Mouse (Mus musculus): ENCODE data around the gene Gm5615. TPM values are rescaled to one million over a fixed set of nuclear protein-coding genes. Genes with fewer than 3 reads are reported as not detected.

The Gm5615 gene
- total RNA-seq (2017), result not detected in 2 replicates

DNA sequence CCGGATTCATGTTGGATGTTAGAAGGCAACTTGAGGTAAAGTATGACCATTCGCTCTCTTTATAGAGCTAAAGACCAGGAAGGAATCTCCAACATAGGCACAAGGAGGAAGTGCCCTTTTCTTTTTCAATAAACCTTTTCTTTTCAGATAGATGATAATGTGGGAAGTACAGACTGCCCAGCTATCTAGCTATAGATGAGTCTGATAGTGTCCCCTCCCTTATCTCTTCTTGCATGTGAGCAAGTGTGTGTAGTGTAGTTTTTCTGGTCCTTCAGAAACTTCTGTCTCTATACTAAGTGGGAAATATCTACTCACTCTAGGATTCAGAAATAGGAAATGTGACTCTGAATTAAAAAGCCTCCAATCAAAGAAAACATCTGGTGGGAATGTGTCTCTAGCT, at the start of gene Gm5615:
Gm5615 (minus strand) TSS at position 101 of the 400 bp plus-strand sequence.
- ATAC-seq (replicated peaks in 1 of 2; ENCODE audit: insufficient read depth in 1 of 2, low FRiP score in 2 of 2, low TSS enrichment in 1 of 2, low read depth in 1 of 2, poor library complexity in 2 of 2, severe bottlenecking in 2 of 2), result no peak

DNA sequence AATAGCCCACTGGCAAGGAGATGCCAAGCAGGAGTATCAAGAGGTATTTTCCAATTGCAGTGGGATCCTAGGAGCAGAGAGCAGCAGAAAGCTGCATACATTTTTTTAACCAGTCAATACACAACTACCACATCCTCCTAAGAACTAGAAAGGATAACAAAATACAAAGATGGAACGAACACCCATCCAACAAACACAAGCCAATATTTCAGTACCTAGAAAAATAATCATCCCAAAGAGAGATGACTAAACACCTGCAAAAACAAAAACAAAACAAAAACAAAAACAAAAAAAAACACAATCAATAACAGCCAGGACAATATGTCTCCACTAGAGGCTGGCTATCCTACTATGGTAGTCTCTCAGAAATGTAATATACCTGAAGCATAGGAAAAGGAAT, 40.8 kb upstream of the Gm5615 start, which contains the start of gene Gm17689:
Gm17689 (minus strand) TSS at position 101 of the 400 bp plus-strand sequence.
- ATAC-seq (replicated peaks in 1 of 2; ENCODE audit: insufficient read depth in 1 of 2, low FRiP score in 2 of 2, low TSS enrichment in 1 of 2, low read depth in 1 of 2, poor library complexity in 2 of 2, severe bottlenecking in 2 of 2), result no peak

DNA sequence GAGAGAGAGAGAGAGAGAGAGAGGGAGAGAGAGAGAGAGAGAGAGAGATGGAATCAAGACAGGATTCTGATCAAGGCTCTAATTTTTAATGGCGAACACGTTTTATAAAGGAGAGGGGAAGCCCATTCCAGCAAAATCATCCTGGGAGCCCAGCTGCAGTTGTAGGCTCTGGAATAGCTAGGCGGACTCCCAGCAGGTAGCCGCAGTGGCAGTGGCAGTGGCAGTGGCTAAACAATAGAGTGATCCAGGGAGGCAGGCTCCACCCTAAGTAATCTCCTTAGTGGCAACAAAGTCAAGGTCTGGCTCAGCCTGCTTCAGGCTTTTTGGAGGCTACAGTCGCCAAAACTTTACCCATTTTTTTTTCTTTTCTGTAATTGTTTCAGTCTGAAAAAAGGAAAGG, 37.6 kb downstream of the Gm5615 start:
- no peak for ATAC-seq (replicated peaks in 1 of 2; ENCODE audit: insufficient read depth in 1 of 2, low FRiP score in 2 of 2, low TSS enrichment in 1 of 2, low read depth in 1 of 2, poor library complexity in 2 of 2, severe bottlenecking in 2 of 2)

DNA sequence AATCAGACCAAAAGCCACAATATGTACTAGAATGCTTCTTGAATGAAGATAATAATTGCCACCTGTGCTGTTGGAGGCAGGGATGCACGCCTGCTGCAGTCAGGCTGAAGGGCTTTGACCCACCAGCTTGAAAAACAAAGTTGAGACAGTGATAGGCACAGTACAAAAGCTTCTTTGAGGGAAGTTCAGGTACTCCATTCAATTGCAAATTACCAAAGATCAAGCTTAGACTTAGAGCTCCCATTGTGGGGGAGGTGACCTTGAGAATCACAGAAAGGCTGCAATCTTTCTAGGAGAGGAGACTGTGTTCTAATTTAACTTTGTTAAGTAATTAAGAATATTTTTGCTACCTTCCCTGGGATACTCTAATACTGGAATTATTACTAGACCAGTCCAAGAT, 45.9 kb downstream of the Gm5615 start:
- ATAC-seq (replicated peaks in 1 of 2; ENCODE audit: insufficient read depth in 1 of 2, low FRiP score in 2 of 2, low TSS enrichment in 1 of 2, low read depth in 1 of 2, poor library complexity in 2 of 2, severe bottlenecking in 2 of 2), result no peak

DNA sequence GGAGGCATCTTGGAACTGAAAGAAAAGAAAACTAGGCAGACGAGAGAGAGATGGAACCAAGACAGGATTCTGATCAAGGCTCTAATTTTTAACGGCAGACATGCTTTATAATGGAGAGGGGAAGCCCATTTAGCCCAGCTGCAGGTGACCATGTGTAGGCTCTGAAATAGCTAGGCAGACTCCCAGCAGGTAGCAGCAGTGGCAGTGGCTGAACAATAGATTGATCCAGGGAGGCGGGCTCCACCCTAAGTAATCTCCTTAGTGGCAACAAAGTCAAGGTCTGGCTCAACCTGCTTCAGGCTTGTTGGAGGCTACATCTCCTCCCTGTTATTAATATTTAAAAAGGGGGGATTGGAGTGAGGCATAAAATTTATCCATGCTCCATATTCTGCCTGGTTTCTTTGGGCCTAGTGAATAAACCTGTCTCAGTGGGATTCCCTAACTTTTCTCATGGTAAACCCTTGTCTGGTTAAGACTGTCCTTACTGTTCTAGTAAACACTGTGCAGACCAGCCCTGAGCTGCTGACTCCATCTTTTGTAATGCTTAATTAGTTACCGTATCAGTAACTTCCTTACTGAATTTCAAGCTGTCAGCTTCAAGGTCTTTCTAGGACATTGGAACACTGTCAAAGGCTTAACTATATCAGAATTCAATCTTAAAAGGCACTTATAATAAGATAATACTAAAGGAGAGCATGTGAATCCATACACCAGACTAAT, 47.1 kb downstream of the Gm5615 start:
- ATAC-seq (replicated peaks in 1 of 2; ENCODE audit: insufficient read depth in 1 of 2, low FRiP score in 2 of 2, low TSS enrichment in 1 of 2, low read depth in 1 of 2, poor library complexity in 2 of 2, severe bottlenecking in 2 of 2), result no peak

Other genes with a start within 250 kb of the Gm5615 start
- gene Gm7257, start 110.1 kb downstream of the Gm5615 start, total RNA-seq (2017), result not detected in 2 replicates
- gene Gm9513, start 66.3 kb downstream of the Gm5615 start, total RNA-seq (2017), result not detected in 2 replicates
- not detected in 2 replicates for gene Gm17689, start 40.7 kb upstream of the Gm5615 start, total RNA-seq (2017)
- not detected in 2 replicates for gene A630095E13Rik, start 101.4 kb upstream of the Gm5615 start, total RNA-seq (2017)
- not detected in 2 replicates for gene Acrv1, start 151.3 kb upstream of the Gm5615 start, total RNA-seq (2017)
- 46.9 and 118 TPM in 2 replicates for gene Chek1, start 185.1 kb upstream of the Gm5615 start, total RNA-seq (2017)
- 306 and 650 TPM in 2 replicates for gene Stt3a, start 225.7 kb upstream of the Gm5615 start, total RNA-seq (2017)

Data from hematopoietic stem cell, adult 5-6 weeks (primary cell).